Mouse (Mus musculus): ENCODE data around the gene Olfr250. TPM values are rescaled to one million over a fixed set of nuclear protein-coding genes. Genes with fewer than 3 reads are reported as not detected.
"Not testable (repeated sequence)": the region's sequence is repeated elsewhere in the genome, so short reads cannot be mapped to it uniquely, and the experiment has no call there.

Gene Olfr250
- not detected in 2 replicates for polyA plus RNA-seq (2015; fragmentation: Nextera tagmentation; extraction: Ambion mirVana)

GRCm38 (mm10) chr9:38366596-38366995, at the start of gene Olfr250:
Gene Olfr250, plus strand, starts transcription at chr9:38366896.
- H3K9ac ChIP-seq = no peak within 1 kb of the TSS
- H3K27ac ChIP-seq = no peak within 1 kb of the TSS
- no peaks in the 10 kb centered on the region for H3K36me3 ChIP-seq
- H3K27me3 ChIP-seq = no peaks in the 10 kb centered on the region
- 88% methylated on average over 2 of the region's 2 CpGs for WGBS
- ATAC-seq (ENCODE audit: borderline replicate concordance, extremely low read depth, low FRiP score, low TSS enrichment) = no peak
- H3K4me2 ChIP-seq = no peak within 1 kb of the TSS
- H3K4me1 ChIP-seq = no peaks in the 10 kb centered on the region
- H3K4me3 ChIP-seq = no peak within 1 kb of the TSS
- no peaks in the 10 kb centered on the region for H3K9me3 ChIP-seq

- H3K4me1 ChIP-seq = no peaks in the 10 kb centered on the region
- no peak within 1 kb of the TSS for H3K27ac ChIP-seq
- no peaks in the 10 kb centered on the region for H3K27me3 ChIP-seq
- H3K4me3 ChIP-seq = no peak within 1 kb of the TSS
- H3K9me3 ChIP-seq = no peaks in the 10 kb centered on the region
- no peak within 1 kb of the TSS for H3K4me2 ChIP-seq
- ATAC-seq (ENCODE audit: borderline replicate concordance, extremely low read depth, low FRiP score, low TSS enrichment) = no peak
- WGBS = 72% methylated on average over 3 of the region's 3 CpGs
- H3K36me3 ChIP-seq = no peaks in the 10 kb centered on the region
- H3K9ac ChIP-seq = no peak within 1 kb of the TSS
These were observed 37.9 kb upstream of the Olfr250 start, which contains the start of gene Olfr25 for GRCm38 (mm10) chr9:38328760-38329159. Gene Olfr25, plus strand, starts transcription at chr9:38329060.

DNA sequence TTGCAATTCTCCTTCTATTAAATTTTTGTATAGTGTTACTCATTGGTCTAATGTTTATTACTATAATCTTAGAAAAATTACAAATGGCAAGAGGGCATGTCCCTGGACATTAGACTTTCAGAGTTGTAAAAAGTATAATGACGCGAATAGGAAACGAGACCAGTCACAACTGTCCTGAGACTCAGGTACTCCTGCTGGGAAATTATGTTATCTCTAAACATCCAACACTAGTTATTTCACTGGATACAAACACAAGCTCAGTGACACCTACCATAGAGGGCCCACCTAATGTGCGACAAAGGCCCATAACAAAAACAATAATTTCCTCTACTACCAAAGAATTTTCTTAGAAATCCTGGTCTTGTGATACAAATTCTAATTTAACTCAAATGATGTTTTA, 18.6 kb upstream of the Olfr250 start, which contains the start of gene Olfr898:
Gene Olfr898 (plus strand): TSS at position 301 of the 400 bp plus-strand sequence.
- Histone ChIP-seq H3K9me3 (no peaks in the 10 kb centered on the region), H3K27me3 (no peaks in the 10 kb centered on the region), H3K4me2 (no peak within 1 kb of the TSS), H3K9ac (no peak within 1 kb of the TSS), H3K4me3 (no peak within 1 kb of the TSS), H3K36me3 (no peaks in the 10 kb centered on the region), H3K4me1 (no peaks in the 10 kb centered on the region), H3K27ac (no peak within 1 kb of the TSS)
- no peak for ATAC-seq (ENCODE audit: borderline replicate concordance, extremely low read depth, low FRiP score, low TSS enrichment)
- WGBS = 88% methylated on average over 4 of the region's 4 CpGs

GRCm38 (mm10) chr9:38376786-38377185, 10.1 kb downstream of the Olfr250 start, which contains the start of gene Olfr251:
Gene Olfr251, plus strand, starts transcription at chr9:38377086.
- no peaks in the 10 kb centered on the region for H3K4me1 ChIP-seq
- no peak within 1 kb of the TSS for H3K4me2 ChIP-seq
- H3K9ac ChIP-seq = no peak within 1 kb of the TSS
- no peak for ATAC-seq (ENCODE audit: borderline replicate concordance, extremely low read depth, low FRiP score, low TSS enrichment)
- H3K4me3 ChIP-seq = no peak within 1 kb of the TSS
- H3K9me3 ChIP-seq = no peaks in the 10 kb centered on the region
- no peaks in the 10 kb centered on the region for H3K27me3 ChIP-seq
- no peak within 1 kb of the TSS for H3K27ac ChIP-seq
- 48% methylated on average over 2 of the region's 2 CpGs for WGBS
- H3K36me3 ChIP-seq = no peaks in the 10 kb centered on the region

DNA sequence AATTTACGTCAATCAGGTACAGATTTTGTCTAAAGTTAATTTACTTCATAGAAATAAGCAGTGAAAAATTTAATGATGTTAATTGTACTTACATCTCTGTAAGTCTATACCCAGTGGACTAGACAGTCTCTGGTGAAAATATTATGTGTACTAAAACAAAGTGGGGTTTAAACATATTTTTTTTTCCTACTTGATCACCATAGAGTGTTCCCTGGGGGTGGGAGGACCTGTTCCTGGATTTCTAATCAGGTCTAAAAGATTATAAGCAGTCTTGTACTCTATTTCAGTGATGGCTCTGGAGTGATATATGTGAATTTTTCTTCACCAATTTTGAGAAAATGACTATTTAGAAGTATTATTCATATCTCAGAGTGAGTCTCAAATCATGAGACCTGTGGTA, 34.7 kb downstream of the Olfr250 start, which contains the start of gene Olfr147:
Gene Olfr147 (plus strand): TSS at position 301 of the 400 bp plus-strand sequence.
- no peaks in the 10 kb centered on the region for H3K4me1 ChIP-seq
- H3K27me3 ChIP-seq = no peaks in the 10 kb centered on the region
- H3K4me2 ChIP-seq = no peak within 1 kb of the TSS
- 73% methylated on average over 1 of the region's 1 CpGs for WGBS
- no peaks in the 10 kb centered on the region for H3K36me3 ChIP-seq
- no peak within 1 kb of the TSS for H3K9ac ChIP-seq
- no peaks in the 10 kb centered on the region for H3K9me3 ChIP-seq
- no peak for ATAC-seq (ENCODE audit: borderline replicate concordance, extremely low read depth, low FRiP score, low TSS enrichment)
- H3K27ac ChIP-seq = no peak within 1 kb of the TSS
- no peak within 1 kb of the TSS for H3K4me3 ChIP-seq

- not testable (repeated sequence) for ATAC-seq (ENCODE audit: borderline replicate concordance, extremely low read depth, low FRiP score, low TSS enrichment); H3K27ac ChIP-seq; H3K36me3 ChIP-seq; H3K27me3 ChIP-seq; H3K9ac ChIP-seq; H3K9me3 ChIP-seq; H3K4me3 ChIP-seq; H3K4me1 ChIP-seq; H3K4me2 ChIP-seq
- 84% methylated on average over 3 of the region's 3 CpGs for WGBS
These were observed 40.8 kb downstream of the Olfr250 start for GRCm38 (mm10) chr9:38407502-38407901.

- 86% methylated on average over 14 of the region's 14 CpGs for WGBS
- not testable (repeated sequence) for ATAC-seq (ENCODE audit: borderline replicate concordance, extremely low read depth, low FRiP score, low TSS enrichment); H3K4me3 ChIP-seq; H3K9ac ChIP-seq; H3K4me1 ChIP-seq; H3K27ac ChIP-seq; H3K9me3 ChIP-seq; H3K4me2 ChIP-seq; H3K36me3 ChIP-seq; H3K27me3 ChIP-seq
These were observed 46.8 kb downstream of the Olfr250 start for GRCm38 (mm10) chr9:38413502-38413901.

Other genes with a start within 250 kb of the Olfr250 start
- gene Olfr890, start 224.4 kb upstream of the Olfr250 start, polyA plus RNA-seq (2015; fragmentation: Nextera tagmentation; extraction: Ambion mirVana) = not detected in 2 replicates
- not detected in 2 replicates for gene Olfr891, start 186.1 kb upstream of the Olfr250 start, polyA plus RNA-seq (2015; fragmentation: Nextera tagmentation; extraction: Ambion mirVana)
- gene Olfr893, start 158.5 kb upstream of the Olfr250 start, polyA plus RNA-seq (2015; fragmentation: Nextera tagmentation; extraction: Ambion mirVana) = not detected in 2 replicates
- gene Olfr894, start 148.8 kb upstream of the Olfr250 start, polyA plus RNA-seq (2015; fragmentation: Nextera tagmentation; extraction: Ambion mirVana) = not detected in 2 replicates
- not detected in 2 replicates for gene Olfr143, start 114.1 kb upstream of the Olfr250 start, polyA plus RNA-seq (2015; fragmentation: Nextera tagmentation; extraction: Ambion mirVana)
- gene Olfr895, start 99.0 kb upstream of the Olfr250 start, polyA plus RNA-seq (2015; fragmentation: Nextera tagmentation; extraction: Ambion mirVana) = not detected in 2 replicates
- gene Olfr896-ps1, start 75.8 kb upstream of the Olfr250 start, polyA plus RNA-seq (2015; fragmentation: Nextera tagmentation; extraction: Ambion mirVana) = not detected in 2 replicates
- not detected in 2 replicates for gene Olfr25, start 37.8 kb upstream of the Olfr250 start, polyA plus RNA-seq (2015; fragmentation: Nextera tagmentation; extraction: Ambion mirVana)
- not detected in 2 replicates for gene Olfr898, start 18.5 kb upstream of the Olfr250 start, polyA plus RNA-seq (2015; fragmentation: Nextera tagmentation; extraction: Ambion mirVana)
- gene Olfr251, start 10.2 kb downstream of the Olfr250 start, polyA plus RNA-seq (2015; fragmentation: Nextera tagmentation; extraction: Ambion mirVana) = not detected in 2 replicates
- gene Olfr147, start 34.8 kb downstream of the Olfr250 start, polyA plus RNA-seq (2015; fragmentation: Nextera tagmentation; extraction: Ambion mirVana) = not detected in 2 replicates
- gene Olfr901, start 62.6 kb downstream of the Olfr250 start, polyA plus RNA-seq (2015; fragmentation: Nextera tagmentation; extraction: Ambion mirVana) = not detected in 2 replicates
- not detected in 2 replicates for gene Olfr902, start 80.8 kb downstream of the Olfr250 start, polyA plus RNA-seq (2015; fragmentation: Nextera tagmentation; extraction: Ambion mirVana)
- not detected in 2 replicates for gene Olfr904, start 96.2 kb downstream of the Olfr250 start, polyA plus RNA-seq (2015; fragmentation: Nextera tagmentation; extraction: Ambion mirVana)
- not detected in 2 replicates for gene Olfr905, start 104.2 kb downstream of the Olfr250 start, polyA plus RNA-seq (2015; fragmentation: Nextera tagmentation; extraction: Ambion mirVana)
- gene Olfr906, start 120.2 kb downstream of the Olfr250 start, polyA plus RNA-seq (2015; fragmentation: Nextera tagmentation; extraction: Ambion mirVana) = not detected in 2 replicates
- not detected in 2 replicates for gene Olfr907, start 128.9 kb downstream of the Olfr250 start, polyA plus RNA-seq (2015; fragmentation: Nextera tagmentation; extraction: Ambion mirVana)
- gene Olfr911-ps1, start 154.7 kb downstream of the Olfr250 start, polyA plus RNA-seq (2015; fragmentation: Nextera tagmentation; extraction: Ambion mirVana) = not detected in 2 replicates
- gene Olfr910, start 171.0 kb downstream of the Olfr250 start, polyA plus RNA-seq (2015; fragmentation: Nextera tagmentation; extraction: Ambion mirVana) = not detected in 2 replicates
- gene Olfr912, start 213.3 kb downstream of the Olfr250 start, polyA plus RNA-seq (2015; fragmentation: Nextera tagmentation; extraction: Ambion mirVana) = not detected in 2 replicates
- gene Olfr913, start 225.9 kb downstream of the Olfr250 start, polyA plus RNA-seq (2015; fragmentation: Nextera tagmentation; extraction: Ambion mirVana) = not detected in 2 replicates
- gene Olfr914, start 238.2 kb downstream of the Olfr250 start, polyA plus RNA-seq (2015; fragmentation: Nextera tagmentation; extraction: Ambion mirVana) = not detected in 2 replicates